Mouse (Mus musculus) neural tube, embryonic 13.5 days (tissue): ENCODE results near the gene Prodh2. TPM values are rescaled to one million over a fixed set of nuclear protein-coding genes. Genes with fewer than 3 reads are reported as not detected.
"Not testable (repeated sequence)": the region's sequence is repeated elsewhere in the genome, so short reads cannot be mapped to it uniquely, and the experiment has no call there.

Experiments
- ATAC-seq: fragments of 200-750 bp; cut with Nextera tagmentation; 2 replicates; pipeline ENCODE4 v1.8.0; 2017; ENCODE audit warnings: low read depth, mild to moderate bottlenecking, moderate TSS enrichment, moderate library complexity
- H3K27ac ChIP-seq: fragments of 300-500 bp; sonication (generic); replicated peaks from 2 replicates; pipeline ENCODE4 v1.5.1; 2015; ENCODE audit warnings: moderate library complexity, mild to moderate bottlenecking, inconsistent platforms
- H3K27me3 ChIP-seq: fragments of 300-500 bp; sonication (generic); 2 replicates; pipeline ENCODE4 v1.6.1; 2015; ENCODE audit warnings: mild to moderate bottlenecking, inconsistent platforms
- H3K36me3 ChIP-seq: fragments of 300-500 bp; sonication (generic); 2 replicates; pipeline ENCODE4 v1.6.1; 2015; ENCODE audit warnings: mild to moderate bottlenecking, inconsistent platforms
- H3K4me1 ChIP-seq: fragments of 300-500 bp; sonication (generic); replicated peaks from 2 replicates; pipeline ENCODE4 v1.6.1; 2015; ENCODE audit warnings: inconsistent platforms
- H3K4me2 ChIP-seq: fragments of 300-500 bp; sonication (generic); 2 replicates; pipeline ENCODE4 v1.6.1; 2015; ENCODE audit warnings: inconsistent platforms, mild to moderate bottlenecking, moderate library complexity
- H3K4me3 ChIP-seq: fragments of 300-500 bp; sonication (generic); 2 replicates; pipeline ENCODE4 v1.5.1; 2015; ENCODE audit warnings: mild to moderate bottlenecking, inconsistent platforms
- H3K9ac ChIP-seq: fragments of 300-500 bp; sonication (generic); 2 replicates; pipeline ENCODE4 v1.6.1; 2015; ENCODE audit warnings: moderate library complexity, mild to moderate bottlenecking, inconsistent platforms
- H3K9me3 ChIP-seq: fragments of 300-500 bp; sonication (generic); 2 replicates; pipeline ENCODE4 v1.6.1; 2016; ENCODE audit warnings: inconsistent platforms
- WGBS: fragments of 180-500 bp; shearing (Covaris S2); methylation state at CpG from one replicate; pipeline ENCODE4 v1.1.7; 2015; 5-methylcytosine and 5-hydroxymethylcytosine counted together
- polyA plus RNA-seq: library from polyadenylated mRNA; unstranded; fragments of >200 nt; fragmentation: Nextera tagmentation; extraction: Ambion mirVana; gene quantifications from 2 replicates; pipeline ENCODE4 v1.2.1, GENCODE M21; 2015

Gene Prodh2
- polyA plus RNA-seq, 1 experiment from 2014 or later, result not detected

GRCm38 (mm10) chr7:30459484-30459883, 33.9 kb upstream of the Prodh2 start:
- Histone ChIP-seq H3K9me3 (no peaks in the 10 kb centered on the region), H3K4me1 (peaks cover 28% of the 10 kb centered on the region), H3K36me3 (no peaks in the 10 kb centered on the region), H3K4me3 (no peak overlapping the region), H3K27me3 (peaks cover 98% of the 10 kb centered on the region), H3K9ac (no peak overlapping the region), H3K27ac (no peak overlapping the region), H3K4me2 (no peak overlapping the region)
- ATAC-seq, result no peak
- 45% methylated on average over 6 of the region's 6 CpGs for WGBS

- 22% methylated on average over 7 of the region's 7 CpGs for WGBS
- Histone ChIP-seq H3K9ac (no peak overlapping the region), H3K9me3 (no peaks in the 10 kb centered on the region), H3K27ac (no peak overlapping the region), H3K4me3 (no peak overlapping the region), H3K4me2 (no peak overlapping the region), H3K27me3 (peaks cover 98% of the 10 kb centered on the region), H3K36me3 (no peaks in the 10 kb centered on the region), H3K4me1 (peaks cover 2% of the 10 kb centered on the region)
- no peak for ATAC-seq
These were observed 29.9 kb upstream of the Prodh2 start for GRCm38 (mm10) chr7:30463568-30463967.

DNA sequence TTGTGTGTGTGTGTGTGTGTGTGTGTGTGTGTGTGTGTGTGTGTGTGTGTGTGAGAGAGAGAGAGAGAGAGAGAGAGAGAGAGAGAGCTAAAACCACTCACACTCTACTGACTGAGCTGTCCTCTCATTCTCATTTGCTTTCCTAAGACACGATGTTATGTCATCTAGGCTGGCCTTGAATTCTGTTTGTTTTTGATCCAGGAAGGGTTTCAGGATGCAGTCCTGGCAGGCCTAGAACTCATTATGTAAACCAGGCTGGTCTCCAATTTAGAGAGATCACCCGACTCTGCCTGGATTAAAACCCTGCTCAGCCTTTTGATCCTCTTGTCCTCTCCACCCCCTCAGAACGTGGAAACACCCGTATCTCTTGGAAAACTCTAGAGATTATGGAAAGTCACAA, 29.4 kb upstream of the Prodh2 start:
- H3K36me3 ChIP-seq, result no peaks in the 10 kb centered on the region
- H3K4me3 ChIP-seq, result no peak overlapping the region
- peaks cover 96% of the 10 kb centered on the region for H3K27me3 ChIP-seq
- H3K9me3 ChIP-seq, result no peaks in the 10 kb centered on the region
- 24% methylated on average over 4 of the region's 4 CpGs for WGBS
- H3K4me1 ChIP-seq, result no peaks in the 10 kb centered on the region; the same call in 1 of the 2 replicates
- no peak for ATAC-seq
- H3K9ac ChIP-seq, result no peak overlapping the region
- H3K27ac ChIP-seq, result no peak overlapping the region
- H3K4me2 ChIP-seq, result no peak overlapping the region

- Histone ChIP-seq H3K4me3 (no peak overlapping the region), H3K4me2 (no peak overlapping the region), H3K9me3 (no peaks in the 10 kb centered on the region), H3K27me3 (peaks cover 95% of the 10 kb centered on the region), H3K9ac (no peak overlapping the region), H3K36me3 (no peaks in the 10 kb centered on the region), H3K27ac (no peak overlapping the region), H3K4me1 (no peaks in the 10 kb centered on the region; the same call in 1 of the 2 replicates)
- ATAC-seq, result no peak
- WGBS, result 13% methylated on average over 6 of the region's 6 CpGs
These were observed 28.6 kb upstream of the Prodh2 start for GRCm38 (mm10) chr7:30464816-30465300.

GRCm38 (mm10) chr7:30472411-30472810, 21.0 kb upstream of the Prodh2 start:
- peaks cover 2% of the 10 kb centered on the region for H3K4me1 ChIP-seq
- H3K9ac ChIP-seq, result no peak overlapping the region
- no peaks in the 10 kb centered on the region for H3K9me3 ChIP-seq
- H3K4me3 ChIP-seq, result no peak overlapping the region
- H3K27me3 ChIP-seq, result peaks cover 19% of the 10 kb centered on the region
- H3K27ac ChIP-seq, result no peak overlapping the region
- no peak for ATAC-seq
- 42% methylated on average over 5 of the region's 5 CpGs for WGBS
- no peak overlapping the region for H3K4me2 ChIP-seq
- no peaks in the 10 kb centered on the region for H3K36me3 ChIP-seq

DNA sequence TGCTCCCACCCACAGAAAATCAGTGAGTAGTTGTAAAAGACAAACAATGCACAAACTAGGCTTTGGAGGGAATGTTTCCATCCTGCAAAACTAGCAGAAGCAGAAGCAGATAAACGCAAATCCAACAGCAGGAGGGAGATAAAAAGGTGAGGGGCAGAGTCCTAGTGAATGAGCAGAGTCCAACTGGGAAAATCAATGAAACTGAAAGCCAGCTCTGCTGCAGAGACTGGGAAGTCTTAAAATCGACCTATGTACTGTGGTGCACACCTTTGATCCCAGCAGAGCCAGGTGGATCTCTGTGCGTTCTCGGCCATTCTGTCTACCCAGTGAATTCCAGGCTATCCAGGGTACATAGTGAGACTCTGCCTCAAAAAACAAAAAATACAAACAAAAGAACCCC, 18.4 kb upstream of the Prodh2 start:
- Histone ChIP-seq H3K36me3 (no peaks in the 10 kb centered on the region), H3K4me2 (no peak overlapping the region), H3K9me3 (no peaks in the 10 kb centered on the region), H3K4me3 (no peak overlapping the region), H3K27ac (no peak overlapping the region), H3K4me1 (peaks cover 9% of the 10 kb centered on the region), H3K27me3 (peaks cover 10% of the 10 kb centered on the region; the same call in 1 of the 2 replicates), H3K9ac (no peak overlapping the region)
- ATAC-seq, result no peak
- WGBS, result 75% methylated on average over 4 of the region's 4 CpGs

GRCm38 (mm10) chr7:30476136-30476535, 17.3 kb upstream of the Prodh2 start:
- H3K4me2 ChIP-seq, H3K36me3 ChIP-seq, H3K9me3 ChIP-seq, ATAC-seq, H3K9ac ChIP-seq, H3K27ac ChIP-seq, H3K4me1 ChIP-seq, H3K4me3 ChIP-seq: not testable (repeated sequence)
- WGBS, result 84% methylated on average over 7 of the region's 7 CpGs
- peaks cover 12% of the 10 kb centered on the region; the same call in 1 of the 2 replicates for H3K27me3 ChIP-seq

GRCm38 (mm10) chr7:30477415-30478381, 15.7 kb upstream of the Prodh2 start:
- H3K9me3 ChIP-seq, result no peaks in the 10 kb centered on the region
- H3K4me3 ChIP-seq, result peak overlapping the region; percentile 32
- H3K27me3 ChIP-seq, result peaks cover 23% of the 10 kb centered on the region
- peak; percentile 57 for ATAC-seq
- peak overlapping the region; percentile 57 for H3K4me2 ChIP-seq
- no peak overlapping the region for H3K27ac ChIP-seq
- H3K4me1 ChIP-seq, result peaks cover 9% of the 10 kb centered on the region
- no peaks in the 10 kb centered on the region for H3K36me3 ChIP-seq
- 6% methylated on average over 29 of the region's 32 CpGs for WGBS
- H3K9ac ChIP-seq, result peak overlapping the region; percentile 58

DNA sequence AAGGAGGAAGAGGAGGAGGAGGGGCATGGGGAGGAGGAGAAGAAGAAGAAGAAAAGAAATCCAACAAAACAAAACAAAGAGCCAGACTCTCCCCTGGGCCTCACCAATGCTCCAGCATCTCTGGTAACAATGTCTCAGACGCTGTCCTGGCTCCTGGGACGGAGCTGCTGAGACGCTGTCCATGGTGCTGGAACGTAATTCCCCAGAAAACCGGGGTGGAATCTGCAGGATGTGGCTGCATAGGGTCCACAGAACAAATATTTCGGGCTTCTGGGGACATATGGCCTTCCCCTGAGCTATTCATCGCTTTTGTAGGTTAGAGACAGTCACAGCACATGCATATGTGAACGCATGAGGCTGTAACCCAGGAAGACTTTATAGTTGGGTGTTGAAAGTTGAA, 9.2 kb upstream of the Prodh2 start:
- Histone ChIP-seq H3K4me3 (no peak overlapping the region), H3K9me3 (no peaks in the 10 kb centered on the region), H3K4me2 (no peak overlapping the region), H3K4me1 (no peaks in the 10 kb centered on the region), H3K27ac (no peak overlapping the region), H3K9ac (no peak overlapping the region), H3K36me3 (no peaks in the 10 kb centered on the region), H3K27me3 (peaks cover 20% of the 10 kb centered on the region)
- 16% methylated on average over 8 of the region's 8 CpGs for WGBS
- no peak for ATAC-seq

DNA sequence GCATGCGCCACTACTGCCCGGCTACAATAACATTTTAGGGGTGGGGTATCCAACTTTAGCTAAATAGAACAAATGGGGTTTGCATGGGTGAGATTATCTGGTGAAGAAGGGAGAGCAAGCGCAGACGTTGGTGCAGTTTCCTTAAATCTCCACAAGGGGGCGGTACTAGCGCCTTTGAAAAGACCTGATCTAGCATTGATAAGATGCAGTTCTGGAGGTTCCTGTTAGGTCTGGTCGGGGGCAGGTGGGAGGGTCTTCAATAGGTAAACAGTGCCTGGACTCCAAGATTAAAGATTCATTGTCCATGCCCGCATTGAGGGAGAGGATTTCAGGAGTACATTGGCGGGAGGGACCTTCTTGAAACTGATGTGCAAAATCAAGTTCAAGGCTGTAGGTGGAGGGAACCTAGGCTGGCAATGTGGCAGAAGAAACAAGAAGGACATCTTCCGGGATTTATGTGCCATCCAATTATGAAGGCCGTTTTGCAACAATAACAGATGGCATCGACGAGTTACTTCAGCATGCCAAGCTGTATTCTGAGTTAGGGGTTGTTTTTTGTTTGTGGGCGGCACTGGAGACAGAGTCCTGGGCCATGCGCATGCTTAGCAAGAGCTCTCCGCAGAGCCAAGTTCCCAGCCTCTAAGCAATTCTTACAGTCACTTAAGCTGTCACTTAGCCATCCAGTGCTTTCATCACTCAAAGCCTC, 3.0 kb upstream of the Prodh2 start:
- 38% methylated on average over 16 of the region's 16 CpGs for WGBS
- no peaks in the 10 kb centered on the region for H3K9me3 ChIP-seq

GRCm38 (mm10) chr7:30490957-30491307, 2.5 kb upstream of the Prodh2 start:
- Histone ChIP-seq H3K9ac (no peak overlapping the region), H3K36me3 (no peaks in the 10 kb centered on the region)

More for the DNA sequence above, 3.0 kb upstream of the Prodh2 start:
- H3K27ac ChIP-seq, result no peak overlapping the region
- no peak overlapping the region for H3K4me2 ChIP-seq
- H3K4me1 ChIP-seq, result no peaks in the 10 kb centered on the region
- H3K27me3 ChIP-seq, result peaks cover 2% of the 10 kb centered on the region; the same call in 1 of the 2 replicates
- no peaks in the 10 kb centered on the region for H3K36me3 ChIP-seq
- H3K4me3 ChIP-seq, result no peak overlapping the region
- no peak for ATAC-seq
- H3K9ac ChIP-seq, result no peak overlapping the region

GRCm38 (mm10) chr7:30492765-30493164, 657 bp upstream of the Prodh2 start:
- no peak overlapping the region for H3K9ac ChIP-seq
- no peaks in the 10 kb centered on the region for H3K9me3 ChIP-seq
- ATAC-seq, result no peak
- whole genome bisulfite sequencing, result 19% methylated on average over 4 of the region's 4 CpGs
- H3K27me3 ChIP-seq, result no peaks in the 10 kb centered on the region
- no peak overlapping the region for H3K4me3 ChIP-seq
- H3K36me3 ChIP-seq, result no peaks in the 10 kb centered on the region
- no peak overlapping the region for H3K4me2 ChIP-seq
- no peak overlapping the region for H3K27ac ChIP-seq
- no peaks in the 10 kb centered on the region for H3K4me1 ChIP-seq

More at GRCm38 (mm10) chr7:30490957-30491307, 2.5 kb upstream of the Prodh2 start:
- Histone ChIP-seq H3K9me3 (no peaks in the 10 kb centered on the region), H3K4me3 (no peak overlapping the region), H3K4me1 (no peaks in the 10 kb centered on the region), H3K4me2 (no peak overlapping the region), H3K27ac (no peak overlapping the region), H3K27me3 (peaks cover 2% of the 10 kb centered on the region; the same call in 1 of the 2 replicates)
- WGBS, result 22% methylated on average over 6 of the region's 6 CpGs
- no peak for ATAC-seq
